Mouse (Mus musculus): ENCODE data around the gene Pde6b. TPM values are rescaled to one million over a fixed set of nuclear protein-coding genes. Genes with fewer than 3 reads are reported as not detected.

Pde6b gene
- total and polyA plus RNA-seq, 2 experiments from 2014 or later, result not detected

DNA sequence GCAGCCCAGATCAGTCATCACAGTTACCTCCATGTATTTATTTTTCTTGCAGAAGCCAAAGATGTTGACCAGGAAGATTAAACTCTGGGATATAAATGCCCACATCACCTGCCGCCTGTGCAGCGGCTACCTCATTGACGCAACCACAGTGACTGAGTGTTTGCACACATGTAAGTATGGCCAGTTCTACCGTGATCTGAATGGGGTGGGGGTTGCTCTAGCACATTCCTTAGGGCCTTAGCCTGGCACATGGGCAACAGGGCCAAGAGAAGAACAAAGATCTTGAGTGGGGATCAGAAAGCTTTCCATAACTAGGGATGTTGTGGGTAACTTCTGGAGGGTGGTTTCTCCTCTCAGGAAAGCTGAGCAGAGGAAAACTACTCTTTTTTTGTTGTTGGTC is 85.5 kb downstream of the Pde6b start:
- no peak overlapping the region for H3K4me2 ChIP-seq (ENCODE audit: low read depth, low read length, poor library complexity, severe bottlenecking)
- TF ChIP-seq CTCF (IDR thresholded peaks at IDR 0.05), result no peak
- H3K36me3 ChIP-seq (ENCODE audit: insufficient read depth, low read length), result peaks cover 52% of the 10 kb centered on the region
- H3K27ac ChIP-seq (ENCODE audit: low read depth, low read length), result no peak overlapping the region
- no peaks in the 10 kb centered on the region for H3K9me3 ChIP-seq (ENCODE audit: low read length)
- WGBS, result 96% methylated on average over 4 of the region's 4 CpGs
- H3K27me3 ChIP-seq (ENCODE audit: insufficient read depth, low read length), result no peaks in the 10 kb centered on the region
- H3K9ac ChIP-seq (replicated peaks; ENCODE audit: low read length, poor library complexity, severe bottlenecking), result no peak overlapping the region
- no peak for ATAC-seq (ENCODE audit: low FRiP score)
- DNase-seq (ENCODE audit: low spot score), result no peak
- H3K4me3 ChIP-seq (ENCODE audit: low read depth, low read length), result no peak overlapping the region
- no peaks in the 10 kb centered on the region for H3K4me1 ChIP-seq (ENCODE audit: insufficient read depth, low read length)

DNA sequence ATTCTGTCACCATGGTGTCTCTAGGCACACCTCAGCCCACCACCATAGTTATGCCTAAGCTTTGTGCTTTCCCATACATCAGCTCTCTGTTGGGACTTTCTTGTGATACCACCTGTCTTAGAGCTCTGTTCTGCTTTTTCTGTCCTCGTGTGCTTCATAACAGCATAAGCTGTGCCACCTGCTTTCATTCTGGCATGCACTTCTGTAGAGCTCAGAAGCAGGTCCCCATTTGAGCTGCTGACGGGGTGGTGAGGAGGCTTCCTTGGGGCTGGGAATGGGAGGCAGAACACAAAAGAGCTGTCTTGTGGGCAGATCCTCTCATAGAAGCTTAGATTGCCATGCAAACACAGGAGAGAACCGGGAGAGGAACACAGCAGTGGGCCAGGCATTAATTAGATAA is 87.8 kb downstream of the Pde6b start:
- no peaks in the 10 kb centered on the region for H3K27me3 ChIP-seq (ENCODE audit: insufficient read depth, low read length)
- ATAC-seq (ENCODE audit: low FRiP score) (no peak), DNase-seq (ENCODE audit: low spot score) (no peak)
- H3K4me3 ChIP-seq (ENCODE audit: low read depth, low read length), result no peak overlapping the region
- WGBS, result 89% methylated on average over 3 of the region's 3 CpGs
- no peak overlapping the region for H3K27ac ChIP-seq (ENCODE audit: low read depth, low read length)
- H3K4me1 ChIP-seq (ENCODE audit: insufficient read depth, low read length), result no peaks in the 10 kb centered on the region
- no peak for TF ChIP-seq CTCF (IDR thresholded peaks at IDR 0.05)
- H3K36me3 ChIP-seq (ENCODE audit: insufficient read depth, low read length), result peaks cover 56% of the 10 kb centered on the region
- no peak overlapping the region for H3K9ac ChIP-seq (replicated peaks; ENCODE audit: low read length, poor library complexity, severe bottlenecking)
- no peak overlapping the region for H3K4me2 ChIP-seq (ENCODE audit: low read depth, low read length, poor library complexity, severe bottlenecking)
- no peaks in the 10 kb centered on the region for H3K9me3 ChIP-seq (ENCODE audit: low read length)

Other genes starting within 250 kb of the Pde6b start
- 35.1 and 45.7 TPM in 2 replicates for gene Dr1, start 119.5 kb upstream of the Pde6b start, total RNA-seq (2014; rRNA removed)
- gene Dr1, start 119.5 kb upstream of the Pde6b start, polyA plus RNA-seq (2015; fragmentation: Nextera tagmentation; extraction: Ambion mirVana), result 39.3 and 40.2 TPM in 2 replicates
- 6.5 and 6.8 TPM in 2 replicates for gene Pigg, start 75.8 kb upstream of the Pde6b start, total RNA-seq (2014; rRNA removed)
- gene Pigg, start 75.8 kb upstream of the Pde6b start, polyA plus RNA-seq (2015; fragmentation: Nextera tagmentation; extraction: Ambion mirVana), result 2.2 and 2.4 TPM in 2 replicates
- 96.8 and 116 TPM in 2 replicates for gene Gm42517, start 20.5 kb upstream of the Pde6b start, total RNA-seq (2014; rRNA removed)
- gene Gm42517, start 20.5 kb upstream of the Pde6b start, polyA plus RNA-seq (2015; fragmentation: Nextera tagmentation; extraction: Ambion mirVana), result 4.6 and 5.7 TPM in 2 replicates
- 82.6 and 90.9 TPM in 2 replicates for gene Atp5k, start 46.1 kb downstream of the Pde6b start, total RNA-seq (2014; rRNA removed)
- gene Atp5k, start 46.1 kb downstream of the Pde6b start, polyA plus RNA-seq (2015; fragmentation: Nextera tagmentation; extraction: Ambion mirVana), result 533 and 539 TPM in 2 replicates
- 0.09 and 0.22 TPM in 2 replicates for gene Mfsd7a, start 60.5 kb downstream of the Pde6b start, total RNA-seq (2014; rRNA removed)
- 0.14 TPM in 1 of 2 replicates, not detected in the other for gene Mfsd7a, start 60.5 kb downstream of the Pde6b start, polyA plus RNA-seq (2015; fragmentation: Nextera tagmentation; extraction: Ambion mirVana)
- 34.9 and 37.5 TPM in 2 replicates for gene Pcgf3, start 72.8 kb downstream of the Pde6b start, total RNA-seq (2014; rRNA removed)
- 14.5 and 17.6 TPM in 2 replicates for gene Pcgf3, start 72.8 kb downstream of the Pde6b start, polyA plus RNA-seq (2015; fragmentation: Nextera tagmentation; extraction: Ambion mirVana)
- gene Cplx1, start 161.6 kb downstream of the Pde6b start, total RNA-seq (2014; rRNA removed), result 47.2 and 66.4 TPM in 2 replicates
- 97.4 and 117 TPM in 2 replicates for gene Cplx1, start 161.6 kb downstream of the Pde6b start, polyA plus RNA-seq (2015; fragmentation: Nextera tagmentation; extraction: Ambion mirVana)
- 76.7 and 77.1 TPM in 2 replicates for gene Gak, start 241.4 kb downstream of the Pde6b start, total RNA-seq (2014; rRNA removed)
- gene Gak, start 241.4 kb downstream of the Pde6b start, polyA plus RNA-seq (2015; fragmentation: Nextera tagmentation; extraction: Ambion mirVana), result 46.1 and 48.6 TPM in 2 replicates
- gene Tmem175, start 241.4 kb downstream of the Pde6b start, total RNA-seq (2014; rRNA removed), result 34.1 and 37.6 TPM in 2 replicates
- gene Tmem175, start 241.4 kb downstream of the Pde6b start, polyA plus RNA-seq (2015; fragmentation: Nextera tagmentation; extraction: Ambion mirVana), result 34.2 and 41.4 TPM in 2 replicates